Mouse (Mus musculus) ovary, postnatal 36 days (tissue): ENCODE results near the gene Scgb2b24.

ENCODE experiments used
- DNase-seq: peaks from one replicate; pipeline ENCODE4 v3.0.0; 2022; ENCODE audit warnings: low spot score, mixed read lengths

Scgb2b24 gene

GRCm38 (mm10) chr7:33739212-33739611, at the start of gene Scgb2b24:
Gene Scgb2b24, minus strand, starts transcription at chr7:33739312.
- no peak for DNase-seq

GRCm38 (mm10) chr7:33743499-33743898, 4.4 kb upstream of the Scgb2b24 start, which contains the start of gene Scgb1b24:
Gene Scgb1b24, plus strand, starts transcription at chr7:33743799.
- DNase-seq = no peak

DNA sequence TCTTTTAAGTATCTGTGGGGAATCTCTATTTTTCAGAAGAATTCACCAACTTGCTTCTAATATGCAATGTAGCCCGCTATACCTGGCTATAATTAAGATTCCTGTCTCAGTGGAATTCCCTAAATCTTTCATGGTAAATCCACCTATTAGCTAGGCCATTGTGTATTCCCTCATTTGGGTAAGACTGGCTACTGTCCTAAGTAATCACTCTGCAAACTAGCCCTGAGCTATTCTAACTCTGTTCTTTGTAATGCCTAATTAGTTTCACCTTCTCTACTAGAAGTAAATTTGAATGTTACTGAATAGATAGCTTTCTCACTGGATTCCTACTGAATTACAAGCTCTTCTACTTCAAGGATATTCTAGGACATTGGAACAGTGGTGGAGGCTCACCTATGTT, 49.2 kb downstream of the Scgb2b24 start:
- no peak for DNase-seq
